Mouse (Mus musculus): ENCODE results near the gene Prmt8. TPM values are rescaled to one million over a fixed set of nuclear protein-coding genes. Genes with fewer than 3 reads are reported as not detected.

The Prmt8 gene
- polyA plus RNA-seq, 1 experiment from 2014 or later = 0.06 TPM

GRCm38 (mm10) chr6:127758264-127758663, 11.0 kb downstream of the Prmt8 start:
- H3K9me3 ChIP-seq = no peaks in the 10 kb centered on the region
- H3K27ac ChIP-seq = no peak overlapping the region
- no peak overlapping the region for H3K4me3 ChIP-seq (replicated peaks)
- no peaks in the 10 kb centered on the region for H3K36me3 ChIP-seq
- no peak overlapping the region for H3K9ac ChIP-seq
- ATAC-seq = no peak
- no peak overlapping the region for H3K4me2 ChIP-seq (replicated peaks)
- no peaks in the 10 kb centered on the region for H3K27me3 ChIP-seq (replicated peaks)
- no peaks in the 10 kb centered on the region for H3K4me1 ChIP-seq (replicated peaks)
- WGBS = 60% methylated on average over 4 of the region's 4 CpGs

DNA sequence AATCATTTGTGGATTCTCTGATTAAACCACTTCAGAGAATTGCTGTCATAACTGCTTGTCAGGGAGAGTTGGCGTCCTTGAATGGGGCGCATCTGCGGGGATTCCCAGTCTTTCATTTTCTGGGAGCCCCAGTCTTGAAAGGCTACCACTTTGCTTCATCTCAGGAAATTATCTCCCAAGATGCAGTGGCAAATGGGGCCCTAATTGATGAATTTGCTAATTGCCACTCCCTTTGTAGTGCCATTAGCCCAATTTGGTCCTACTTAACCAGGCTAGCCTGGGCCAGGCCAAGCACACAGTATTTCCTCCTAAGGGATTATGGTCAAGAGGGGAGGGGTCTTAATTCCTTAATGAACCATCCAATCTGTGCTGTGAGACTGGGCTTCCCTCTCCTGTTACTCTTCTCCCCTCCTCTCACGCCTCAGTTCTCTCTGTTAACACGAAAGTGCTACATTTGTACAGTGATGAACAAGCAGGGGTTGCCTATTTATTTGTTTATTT, 11.6 kb downstream of the Prmt8 start:
- no peak overlapping the region for H3K27ac ChIP-seq
- no peak for ATAC-seq
- no peaks in the 10 kb centered on the region for H3K36me3 ChIP-seq
- WGBS = 81% methylated on average over 5 of the region's 5 CpGs
- H3K4me2 ChIP-seq (replicated peaks) = no peak overlapping the region
- no peak overlapping the region for H3K9ac ChIP-seq
- no peaks in the 10 kb centered on the region for H3K9me3 ChIP-seq
- no peaks in the 10 kb centered on the region for H3K4me1 ChIP-seq (replicated peaks)
- no peak overlapping the region for H3K4me3 ChIP-seq (replicated peaks)
- no peaks in the 10 kb centered on the region for H3K27me3 ChIP-seq (replicated peaks)

GRCm38 (mm10) chr6:127756856-127757255, 12.4 kb downstream of the Prmt8 start:
- H3K9me3 ChIP-seq = no peaks in the 10 kb centered on the region
- no peaks in the 10 kb centered on the region for H3K27me3 ChIP-seq (replicated peaks)
- no peaks in the 10 kb centered on the region for H3K36me3 ChIP-seq
- no peak overlapping the region for H3K4me2 ChIP-seq (replicated peaks)
- no peak for ATAC-seq
- H3K4me1 ChIP-seq (replicated peaks) = 0 out of 2 replicates have a peak, but pooled peaks cover 3% of the 10 kb centered on the region
- H3K4me3 ChIP-seq (replicated peaks) = no peak overlapping the region
- no peak overlapping the region for H3K9ac ChIP-seq
- H3K27ac ChIP-seq = no peak overlapping the region
- WGBS = 44% methylated on average over 12 of the region's 12 CpGs

DNA sequence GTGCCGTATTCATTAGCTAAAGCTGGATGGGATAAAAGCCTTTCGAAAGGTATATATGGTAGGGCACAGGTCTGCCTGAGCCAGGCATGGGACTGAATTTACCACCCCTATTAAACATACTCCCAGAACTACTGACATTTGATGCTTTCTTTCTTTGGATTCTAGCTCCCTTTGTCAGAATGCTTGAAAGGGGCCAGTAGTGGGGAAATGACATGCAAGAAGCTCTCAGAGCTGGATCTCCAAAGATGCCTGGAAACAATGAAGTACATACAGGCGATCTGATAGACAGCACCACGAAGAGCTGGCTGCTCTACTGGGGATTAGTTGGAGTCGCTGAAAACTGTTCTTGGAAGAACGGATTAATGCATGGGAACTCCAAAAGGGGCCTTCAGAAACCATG, 16.0 kb downstream of the Prmt8 start:
- Histone ChIP-seq H3K4me2 (replicated peaks) (no peak overlapping the region), H3K9me3 (no peaks in the 10 kb centered on the region), H3K4me3 (replicated peaks) (no peak overlapping the region), H3K9ac (no peak overlapping the region), H3K36me3 (no peaks in the 10 kb centered on the region), H3K27ac (no peak overlapping the region), H3K27me3 (replicated peaks) (no peaks in the 10 kb centered on the region), H3K4me1 (replicated peaks) (0 out of 2 replicates have a peak, but pooled peaks cover 3% of the 10 kb centered on the region)
- 75% methylated on average over 6 of the region's 6 CpGs for WGBS
- no peak for ATAC-seq

- Histone ChIP-seq H3K4me2 (replicated peaks) (no peak overlapping the region), H3K9me3 (no peaks in the 10 kb centered on the region), H3K4me1 (replicated peaks) (0 out of 2 replicates have a peak, but pooled peaks cover 3% of the 10 kb centered on the region), H3K36me3 (no peaks in the 10 kb centered on the region), H3K27me3 (replicated peaks) (no peaks in the 10 kb centered on the region), H3K9ac (no peak overlapping the region), H3K4me3 (replicated peaks) (no peak overlapping the region), H3K27ac (no peak overlapping the region)
- WGBS = 37% methylated on average over 3 of the region's 3 CpGs
- no peak for ATAC-seq
These were observed 16.6 kb downstream of the Prmt8 start for GRCm38 (mm10) chr6:127752681-127753080.

DNA sequence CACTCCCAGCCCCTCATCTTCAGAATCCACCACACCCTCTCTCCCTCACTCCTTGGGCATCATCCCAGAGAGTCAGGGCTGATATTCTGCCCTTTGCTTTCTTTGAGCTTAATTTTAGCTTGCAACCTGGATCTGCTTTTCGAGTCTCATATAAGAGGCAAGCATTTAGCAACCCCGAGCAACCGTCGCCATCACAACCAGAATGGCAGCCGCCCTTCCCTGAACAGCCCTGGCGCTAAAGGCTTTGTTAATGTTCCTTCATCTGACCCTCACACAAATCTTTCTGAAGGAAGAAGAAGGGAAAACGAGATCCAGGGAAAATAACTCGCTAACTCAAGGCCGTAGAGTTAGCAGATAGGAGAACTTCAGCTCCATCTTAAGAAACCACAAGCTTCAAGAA, 17.8 kb downstream of the Prmt8 start:
- WGBS = 89% methylated on average over 9 of the region's 9 CpGs
- H3K4me3 ChIP-seq (replicated peaks) = no peak overlapping the region
- ATAC-seq = no peak

GRCm38 (mm10) chr6:127748793-127749192, 20.5 kb downstream of the Prmt8 start:
- Histone ChIP-seq H3K4me3 (replicated peaks) (no peak overlapping the region), H3K9me3 (no peaks in the 10 kb centered on the region), H3K27me3 (replicated peaks) (no peaks in the 10 kb centered on the region), H3K27ac (no peak overlapping the region), H3K9ac (no peak overlapping the region), H3K36me3 (no peaks in the 10 kb centered on the region), H3K4me2 (replicated peaks) (no peak overlapping the region), H3K4me1 (replicated peaks) (0 out of 2 replicates have a peak, but pooled peaks cover 3% of the 10 kb centered on the region)
- ATAC-seq = no peak
- WGBS = 80% methylated on average over 8 of the region's 8 CpGs

More for the DNA sequence above, 17.8 kb downstream of the Prmt8 start:
- 0 out of 2 replicates have a peak, but pooled peaks cover 3% of the 10 kb centered on the region for H3K4me1 ChIP-seq (replicated peaks)
- no peak overlapping the region for H3K4me2 ChIP-seq (replicated peaks)
- no peak overlapping the region for H3K27ac ChIP-seq
- no peaks in the 10 kb centered on the region for H3K9me3 ChIP-seq
- H3K9ac ChIP-seq = no peak overlapping the region
- no peaks in the 10 kb centered on the region for H3K27me3 ChIP-seq (replicated peaks)
- H3K36me3 ChIP-seq = no peaks in the 10 kb centered on the region

- Histone ChIP-seq H3K27ac (no peak overlapping the region), H3K27me3 (replicated peaks) (no peaks in the 10 kb centered on the region), H3K36me3 (no peaks in the 10 kb centered on the region), H3K4me3 (replicated peaks) (no peak overlapping the region), H3K4me1 (replicated peaks) (no peaks in the 10 kb centered on the region), H3K4me2 (replicated peaks) (no peak overlapping the region), H3K9ac (no peak overlapping the region), H3K9me3 (no peaks in the 10 kb centered on the region)
- ATAC-seq = no peak
- 86% methylated on average over 12 of the region's 12 CpGs for WGBS
These were observed 27.0 kb downstream of the Prmt8 start for GRCm38 (mm10) chr6:127742290-127742689.

GRCm38 (mm10) chr6:127741162-127741561, 28.1 kb downstream of the Prmt8 start:
- no peak overlapping the region for H3K4me2 ChIP-seq (replicated peaks)
- no peak overlapping the region for H3K27ac ChIP-seq
- H3K4me3 ChIP-seq (replicated peaks) = no peak overlapping the region
- 71% methylated on average over 6 of the region's 6 CpGs for WGBS
- H3K27me3 ChIP-seq (replicated peaks) = no peaks in the 10 kb centered on the region
- H3K36me3 ChIP-seq = no peaks in the 10 kb centered on the region
- no peak for ATAC-seq
- H3K9me3 ChIP-seq = no peaks in the 10 kb centered on the region
- H3K9ac ChIP-seq = no peak overlapping the region
- H3K4me1 ChIP-seq (replicated peaks) = no peaks in the 10 kb centered on the region

DNA sequence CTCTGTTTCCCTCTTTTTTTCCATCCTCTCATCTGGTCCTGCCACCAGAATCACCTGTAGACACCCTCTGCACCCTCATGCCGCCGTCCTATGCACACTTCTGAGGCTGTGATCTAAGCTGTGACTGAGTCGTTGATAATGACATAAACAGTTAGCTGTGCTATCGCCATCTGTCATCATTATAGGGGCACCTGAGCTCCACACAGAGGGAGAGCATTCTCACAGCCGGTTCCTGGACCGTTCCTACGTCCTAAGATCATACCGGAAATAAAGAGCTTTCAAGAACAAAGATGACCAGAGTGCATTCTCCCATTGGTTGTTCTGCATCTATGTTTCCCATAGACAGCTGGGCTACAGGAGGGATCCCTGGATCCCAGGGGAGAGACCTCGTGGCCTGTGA, 28.6 kb downstream of the Prmt8 start:
- no peaks in the 10 kb centered on the region for H3K27me3 ChIP-seq (replicated peaks)
- H3K9me3 ChIP-seq = no peaks in the 10 kb centered on the region
- H3K27ac ChIP-seq = no peak overlapping the region
- no peak overlapping the region for H3K4me3 ChIP-seq (replicated peaks)
- WGBS = 76% methylated on average over 9 of the region's 9 CpGs
- ATAC-seq = no peak
- no peak overlapping the region for H3K4me2 ChIP-seq (replicated peaks)
- no peak overlapping the region for H3K9ac ChIP-seq
- H3K4me1 ChIP-seq (replicated peaks) = no peaks in the 10 kb centered on the region
- H3K36me3 ChIP-seq = no peaks in the 10 kb centered on the region

DNA sequence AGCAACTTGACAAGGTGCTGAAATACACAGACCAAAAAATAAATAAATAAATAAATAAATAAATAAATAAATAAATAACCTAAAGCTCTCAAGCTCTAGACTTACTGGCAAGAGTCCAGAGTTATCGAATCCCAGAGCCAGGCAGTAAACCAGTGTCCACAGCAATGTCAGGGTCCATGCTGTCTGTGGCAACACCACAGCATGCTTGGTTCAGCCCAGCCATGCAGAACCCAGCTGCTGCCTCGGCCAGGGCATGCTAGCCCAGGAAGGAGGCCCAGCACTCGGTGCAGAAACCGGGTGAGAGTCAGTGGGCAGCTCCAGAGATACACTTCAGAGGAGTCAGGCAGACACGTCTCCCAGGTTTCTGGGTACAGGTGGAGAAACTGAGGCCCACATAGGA, 29.4 kb downstream of the Prmt8 start:
- H3K4me3 ChIP-seq (replicated peaks) = no peak overlapping the region
- H3K4me1 ChIP-seq (replicated peaks) = no peaks in the 10 kb centered on the region
- no peak overlapping the region for H3K9ac ChIP-seq
- no peaks in the 10 kb centered on the region for H3K9me3 ChIP-seq
- no peak overlapping the region for H3K27ac ChIP-seq
- H3K4me2 ChIP-seq (replicated peaks) = no peak overlapping the region
- ATAC-seq = no peak
- no peaks in the 10 kb centered on the region for H3K36me3 ChIP-seq
- 76% methylated on average over 5 of the region's 5 CpGs for WGBS
- no peaks in the 10 kb centered on the region for H3K27me3 ChIP-seq (replicated peaks)

- WGBS = 66% methylated on average over 13 of the region's 13 CpGs
- no peaks in the 10 kb centered on the region for H3K27me3 ChIP-seq (replicated peaks)
- no peak overlapping the region for H3K9ac ChIP-seq
- no peaks in the 10 kb centered on the region for H3K4me1 ChIP-seq (replicated peaks)
- H3K27ac ChIP-seq = no peak overlapping the region
- no peaks in the 10 kb centered on the region for H3K36me3 ChIP-seq
- H3K4me3 ChIP-seq (replicated peaks) = no peak overlapping the region
- H3K4me2 ChIP-seq (replicated peaks) = no peak overlapping the region
- ATAC-seq = no peak
- no peaks in the 10 kb centered on the region for H3K9me3 ChIP-seq
These were observed 33.9 kb downstream of the Prmt8 start for GRCm38 (mm10) chr6:127735130-127735981.

GRCm38 (mm10) chr6:127723126-127723525, 46.1 kb downstream of the Prmt8 start:
- Histone ChIP-seq H3K27ac (no peak overlapping the region), H3K9ac (no peak overlapping the region), H3K4me2 (replicated peaks) (no peak overlapping the region), H3K36me3 (no peaks in the 10 kb centered on the region), H3K4me3 (replicated peaks) (no peak overlapping the region), H3K9me3 (no peaks in the 10 kb centered on the region), H3K27me3 (replicated peaks) (no peaks in the 10 kb centered on the region), H3K4me1 (replicated peaks) (no peaks in the 10 kb centered on the region)
- ATAC-seq = no peak
- 63% methylated on average over 8 of the region's 8 CpGs for WGBS

All from intestine, embryonic 15.5 days (tissue).